Mouse (Mus musculus): ENCODE data around the gene Olfr1221. TPM values are rescaled to one million over a fixed set of nuclear protein-coding genes. Genes with fewer than 3 reads are reported as not detected.
"Not testable (repeated sequence)": the region's sequence is repeated elsewhere in the genome, so short reads cannot be mapped to it uniquely, and the experiment has no call there.

Olfr1221 gene
- not detected in 2 replicates for polyA plus RNA-seq (2012; rRNA removed)

DNA sequence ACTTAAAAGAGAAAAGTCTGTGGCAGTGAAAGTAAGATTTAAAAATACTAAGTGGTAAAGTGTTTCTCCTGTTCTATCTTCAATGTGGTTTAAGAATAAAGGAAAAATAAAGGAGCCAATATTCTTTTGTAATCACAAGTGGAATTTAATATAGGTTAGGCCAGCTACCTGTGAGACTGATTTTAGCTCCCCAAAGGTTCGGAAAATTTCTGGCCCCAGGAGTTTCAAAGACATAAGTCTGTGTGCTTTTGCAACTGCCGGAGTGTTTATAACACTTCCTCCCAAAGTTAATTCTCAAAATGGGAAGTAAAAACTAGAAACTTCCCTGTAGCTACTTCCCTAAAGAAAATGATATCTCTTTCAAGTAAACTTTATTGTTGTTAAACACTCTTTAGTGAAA, at the start of gene Olfr1221:
Gene Olfr1221, minus strand, starts transcription at position 101 of the 400 bp plus-strand sequence.
- Histone ChIP-seq H3K4me3 (replicated peaks; ENCODE audit: extremely low read depth, low read depth, low read length) (no peak within 1 kb of the TSS), H3K4me1 (ENCODE audit: control insufficient read depth, insufficient read depth, low read length) (no peaks in the 10 kb centered on the region)
- 63% methylated on average over 2 of the region's 2 CpGs for WGBS
- TF ChIP-seq CTCF (IDR thresholded peaks at IDR 0.05; ENCODE audit: insufficient read depth, low read length), result no peak
- no peak for TF ChIP-seq POLR2A (IDR thresholded peaks at IDR 0.05; ENCODE audit: borderline replicate concordance, extremely low read depth, low read depth, low read length)
- no peak for DNase-seq

DNA sequence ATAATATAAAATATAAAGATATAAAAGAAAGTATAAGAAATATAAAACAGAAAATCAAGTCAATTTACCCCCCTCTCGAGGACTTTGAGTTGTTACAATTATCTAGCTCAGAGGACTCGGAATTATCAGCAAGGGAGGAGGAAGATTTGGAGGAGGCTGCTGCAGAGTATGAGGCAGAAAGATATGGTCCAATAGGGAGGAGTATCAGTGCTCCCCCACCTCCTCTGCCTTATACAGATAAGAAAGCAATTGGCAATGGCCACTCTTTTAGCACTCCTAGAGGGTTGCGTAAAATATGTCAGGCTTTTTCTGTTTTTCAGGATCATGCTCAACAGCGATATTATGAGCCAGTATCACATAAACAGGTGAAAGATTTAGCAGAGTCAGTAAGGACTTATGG, 47.6 kb upstream of the Olfr1221 start:
- 83% methylated on average over 4 of the region's 4 CpGs for WGBS
- not testable (repeated sequence) for H3K4me1 ChIP-seq (ENCODE audit: control insufficient read depth, insufficient read depth, low read length); H3K4me3 ChIP-seq (replicated peaks; ENCODE audit: extremely low read depth, low read depth, low read length)

DNA sequence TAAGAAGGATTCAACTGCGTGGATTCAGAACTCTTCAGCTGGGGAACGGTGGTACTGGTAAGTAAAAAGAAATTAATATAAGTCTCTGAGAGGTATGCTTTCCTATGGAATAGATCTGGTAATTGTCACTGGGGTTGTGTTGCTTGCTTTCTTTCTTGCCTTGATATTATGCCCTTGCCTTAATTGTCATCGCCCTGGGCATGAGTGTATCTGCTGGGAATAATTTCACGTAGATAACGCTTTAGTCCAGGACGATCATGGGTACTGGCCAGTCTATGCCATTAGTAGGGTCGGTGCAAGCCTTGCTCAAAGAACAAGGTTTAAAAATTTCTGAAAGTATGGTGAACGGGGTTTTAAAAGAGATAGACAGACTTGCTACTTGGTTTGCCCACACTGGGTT, 46.9 kb upstream of the Olfr1221 start, which contains the start of gene Olfr1224-ps1:
Gene Olfr1224-ps1, minus strand, starts transcription at position 101 of the 400 bp plus-strand sequence.
- WGBS, result 87% methylated on average over 8 of the region's 8 CpGs
- DNase-seq, result not testable (repeated sequence)

More for the DNA sequence above, 47.6 kb upstream of the Olfr1221 start:
- not testable (repeated sequence) for DNase-seq

DNA sequence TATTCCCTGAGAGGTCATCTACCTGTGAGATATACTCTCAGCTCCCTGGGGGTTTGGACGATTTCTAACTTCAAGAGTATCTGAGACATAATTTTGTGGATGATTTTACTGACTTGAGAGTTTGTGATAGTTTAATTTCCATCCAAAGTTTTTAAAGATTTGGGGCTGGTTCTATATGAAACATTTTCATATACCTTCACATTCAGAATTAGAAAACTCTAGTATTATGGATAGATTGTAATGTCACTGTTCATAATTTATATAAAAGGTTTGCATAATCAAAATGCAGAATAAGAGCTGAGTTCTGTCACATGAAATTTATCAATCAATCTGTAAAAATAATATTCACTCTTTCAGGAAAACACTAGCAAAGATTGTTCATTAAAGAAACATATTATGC, 34.4 kb upstream of the Olfr1221 start, which contains the start of gene Olfr1223:
Gene Olfr1223, minus strand, starts transcription at position 101 of the 400 bp plus-strand sequence.
- TF ChIP-seq POLR2A (IDR thresholded peaks at IDR 0.05; ENCODE audit: borderline replicate concordance, extremely low read depth, low read depth, low read length) (no peak), CTCF (IDR thresholded peaks at IDR 0.05; ENCODE audit: insufficient read depth, low read length) (no peak)
- DNase-seq, result no peak
- H3K4me3 ChIP-seq (replicated peaks; ENCODE audit: extremely low read depth, low read depth, low read length), result no peak within 1 kb of the TSS
- WGBS, result 34% methylated on average over 1 of the region's 1 CpGs
- H3K4me1 ChIP-seq (ENCODE audit: control insufficient read depth, insufficient read depth, low read length), result no peaks in the 10 kb centered on the region

More for the DNA sequence above, 46.9 kb upstream of the Olfr1221 start, which contains the start of gene Olfr1224-ps1:
- H3K4me3 ChIP-seq (replicated peaks; ENCODE audit: extremely low read depth, low read depth, low read length); H3K4me1 ChIP-seq (ENCODE audit: control insufficient read depth, insufficient read depth, low read length): not testable (repeated sequence)

DNA sequence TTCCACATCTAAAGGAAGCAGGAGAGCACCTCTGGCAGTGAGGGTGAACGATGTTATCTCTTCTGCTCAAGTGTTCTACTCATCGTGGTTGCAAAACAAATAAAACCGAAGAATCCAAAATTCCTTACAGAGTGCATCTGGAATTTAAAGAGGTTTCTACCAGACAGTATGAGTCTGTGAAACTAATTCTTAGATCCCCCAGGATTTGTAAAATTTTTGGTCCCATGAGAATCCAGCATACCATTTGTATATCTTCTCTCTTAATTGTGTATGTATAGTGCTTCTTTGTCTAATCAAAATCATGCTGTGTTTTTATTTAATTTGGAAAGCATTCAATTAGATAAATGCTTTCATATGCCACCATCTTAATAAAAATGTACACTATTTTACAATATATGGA, 15.9 kb upstream of the Olfr1221 start, which contains the start of gene Olfr1222:
Gene Olfr1222, minus strand, starts transcription at position 101 of the 400 bp plus-strand sequence.
- DNase-seq, result no peak
- 40% methylated on average over 3 of the region's 3 CpGs for WGBS

DNA sequence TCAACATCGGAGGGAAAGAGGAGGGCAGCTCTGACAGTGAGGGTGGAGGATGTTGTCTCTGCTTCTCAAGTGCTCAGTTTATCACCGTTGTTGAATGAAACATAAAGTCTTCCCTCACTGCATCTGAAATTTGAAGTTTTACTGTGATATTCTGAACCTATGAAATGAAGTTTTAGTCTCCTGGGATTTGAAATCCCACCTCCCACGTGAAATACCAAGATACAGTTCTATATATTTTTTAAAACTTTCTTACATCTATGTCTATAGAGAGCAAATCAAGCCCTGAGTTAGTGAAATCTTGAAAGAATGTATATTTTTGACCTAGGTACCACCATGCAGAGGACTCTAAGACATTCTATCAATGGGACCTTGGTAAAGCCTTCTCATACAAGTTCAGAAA, 10.3 kb downstream of the Olfr1221 start, which contains the start of gene Olfr1220:
Gene Olfr1220, minus strand, starts transcription at position 101 of the 400 bp plus-strand sequence.
- no peak within 1 kb of the TSS for H3K4me3 ChIP-seq (replicated peaks; ENCODE audit: extremely low read depth, low read depth, low read length)
- no peak for DNase-seq
- H3K4me1 ChIP-seq (ENCODE audit: control insufficient read depth, insufficient read depth, low read length), result no peaks in the 10 kb centered on the region
- TF ChIP-seq POLR2A (IDR thresholded peaks at IDR 0.05; ENCODE audit: borderline replicate concordance, extremely low read depth, low read depth, low read length) (no peak), CTCF (IDR thresholded peaks at IDR 0.05; ENCODE audit: insufficient read depth, low read length) (no peak)
- WGBS, result 63% methylated on average over 3 of the region's 3 CpGs

More for the DNA sequence above, 15.9 kb upstream of the Olfr1221 start, which contains the start of gene Olfr1222:
- H3K4me1 ChIP-seq (ENCODE audit: control insufficient read depth, insufficient read depth, low read length), result no peaks in the 10 kb centered on the region
- TF ChIP-seq POLR2A (IDR thresholded peaks at IDR 0.05; ENCODE audit: borderline replicate concordance, extremely low read depth, low read depth, low read length) (no peak), CTCF (IDR thresholded peaks at IDR 0.05; ENCODE audit: insufficient read depth, low read length) (no peak)
- no peak within 1 kb of the TSS for H3K4me3 ChIP-seq (replicated peaks; ENCODE audit: extremely low read depth, low read depth, low read length)

DNA sequence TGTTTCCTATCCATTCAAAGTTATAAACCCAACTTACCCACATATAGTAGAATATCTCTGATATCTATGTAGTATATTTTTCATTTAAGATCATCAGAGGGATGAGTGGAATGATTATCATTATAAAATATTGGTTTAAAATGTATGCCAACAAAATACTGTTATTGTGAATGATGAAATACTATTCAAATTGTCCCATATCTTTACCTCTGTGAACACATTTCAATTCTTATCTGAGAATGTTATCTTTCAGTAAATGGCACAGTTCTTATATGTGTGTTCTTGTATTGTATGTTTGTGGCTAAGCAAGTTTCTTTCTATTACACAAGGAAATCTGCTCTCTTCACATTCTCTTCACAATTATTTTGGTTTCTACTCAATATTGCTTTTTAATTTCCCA, 11.4 kb downstream of the Olfr1221 start:
- Histone ChIP-seq H3K4me3 (replicated peaks; ENCODE audit: extremely low read depth, low read depth, low read length) (no peak overlapping the region), H3K4me1 (ENCODE audit: control insufficient read depth, insufficient read depth, low read length) (no peaks in the 10 kb centered on the region)
- no peak for DNase-seq
- TF ChIP-seq CTCF (IDR thresholded peaks at IDR 0.05; ENCODE audit: insufficient read depth, low read length) (no peak), POLR2A (IDR thresholded peaks at IDR 0.05; ENCODE audit: borderline replicate concordance, extremely low read depth, low read depth, low read length) (no peak)

DNA sequence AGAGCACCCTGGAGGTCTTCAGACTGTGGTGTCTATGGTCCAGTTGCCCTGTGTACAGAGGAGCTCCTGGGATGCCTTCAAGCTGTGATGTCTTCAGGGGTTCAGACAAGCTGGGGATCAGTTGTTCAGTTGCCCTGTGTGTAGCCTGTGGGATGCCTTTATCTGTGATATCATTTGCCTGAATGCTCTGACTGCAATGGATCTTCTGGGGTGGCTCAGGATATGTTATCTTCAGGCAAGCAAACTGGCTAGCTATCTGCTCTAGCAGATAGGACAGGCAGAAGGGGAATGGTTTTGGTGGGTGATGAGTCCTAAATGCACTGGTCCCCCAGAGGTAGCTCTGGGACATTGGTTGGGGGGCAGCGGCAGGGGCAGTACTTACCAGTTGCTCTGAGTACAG, 23.2 kb downstream of the Olfr1221 start:
- TF ChIP-seq POLR2A (IDR thresholded peaks at IDR 0.05; ENCODE audit: borderline replicate concordance, extremely low read depth, low read depth, low read length), result no peak
- Histone ChIP-seq H3K4me1 (ENCODE audit: control insufficient read depth, insufficient read depth, low read length) (no peaks in the 10 kb centered on the region), H3K4me3 (replicated peaks; ENCODE audit: extremely low read depth, low read depth, low read length) (no peak overlapping the region)
- 92% methylated on average over 1 of the region's 1 CpGs for WGBS
- no peak for DNase-seq

DNA sequence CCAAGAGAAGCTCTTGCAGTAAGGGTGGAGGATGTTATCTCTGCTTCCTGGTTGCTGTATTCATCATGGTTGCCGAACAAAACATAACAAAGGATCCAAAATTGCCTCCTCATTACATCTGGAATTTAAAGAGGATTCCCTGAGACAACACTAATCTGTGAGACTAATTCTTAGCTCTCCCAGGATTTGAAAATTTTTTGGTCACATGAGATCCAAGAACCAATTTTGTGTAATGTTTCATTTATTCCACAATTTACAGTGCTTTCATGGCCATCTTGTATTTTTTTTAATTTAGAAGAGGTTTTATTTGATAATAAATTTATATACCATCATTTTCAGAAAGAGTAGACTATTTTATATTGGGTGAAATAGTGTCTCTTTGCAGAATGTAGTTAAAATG, 33.7 kb downstream of the Olfr1221 start, which contains the start of gene Olfr1219:
Gene Olfr1219, minus strand, starts transcription at position 101 of the 400 bp plus-strand sequence.
- no peak for DNase-seq
- Histone ChIP-seq H3K4me3 (replicated peaks; ENCODE audit: extremely low read depth, low read depth, low read length) (no peak within 1 kb of the TSS), H3K4me1 (ENCODE audit: control insufficient read depth, insufficient read depth, low read length) (no peaks in the 10 kb centered on the region)
- no peak for TF ChIP-seq CTCF (IDR thresholded peaks at IDR 0.05; ENCODE audit: insufficient read depth, low read length)
- no peak for TF ChIP-seq POLR2A (IDR thresholded peaks at IDR 0.05; ENCODE audit: borderline replicate concordance, extremely low read depth, low read depth, low read length)
- WGBS, result 42% methylated on average over 1 of the region's 1 CpGs

DNA sequence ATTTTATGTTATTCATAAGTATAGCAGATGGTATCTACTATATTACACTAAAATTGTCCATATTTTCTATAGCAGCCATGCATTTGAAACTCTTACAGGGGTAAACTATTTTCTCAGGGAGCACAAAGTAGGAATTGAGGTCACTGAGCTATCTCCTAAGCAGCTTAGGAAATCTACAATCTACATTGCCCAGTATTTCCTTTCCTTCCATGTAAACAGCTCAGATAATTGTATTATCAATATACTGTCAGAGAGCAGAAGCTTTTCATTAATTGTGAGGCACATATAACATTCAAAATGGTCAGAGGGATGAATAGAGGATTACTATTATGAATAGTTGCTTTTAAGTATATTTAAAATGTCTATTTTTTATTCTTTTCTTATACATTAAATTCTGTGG, 35.6 kb downstream of the Olfr1221 start:
- DNase-seq, result no peak
- Histone ChIP-seq H3K4me3 (replicated peaks; ENCODE audit: extremely low read depth, low read depth, low read length) (no peak overlapping the region), H3K4me1 (ENCODE audit: control insufficient read depth, insufficient read depth, low read length) (no peaks in the 10 kb centered on the region)
- no peak for TF ChIP-seq CTCF (IDR thresholded peaks at IDR 0.05; ENCODE audit: insufficient read depth, low read length)
- TF ChIP-seq POLR2A (IDR thresholded peaks at IDR 0.05; ENCODE audit: borderline replicate concordance, extremely low read depth, low read depth, low read length), result no peak

Measured in lung, adult 2 months (tissue).